Mouse (Mus musculus): ENCODE data around the gene Eif4g1.

GRCm38 (mm10) chr16:20637410-20637809 lies 30.7 kb upstream of the Eif4g1 start:
- TF ChIP-seq POLR2A (IDR thresholded peaks at IDR 0.05; ENCODE audit: borderline replicate concordance, control insufficient read depth, low read depth, low read length): no peak
- TF ChIP-seq CTCF (IDR thresholded peaks at IDR 0.05; ENCODE audit: control insufficient read depth, insufficient read depth, low read length): no peak
